Mouse (Mus musculus) gastrocnemius, postnatal 25 days (tissue): ENCODE results near the gene Umod. TPM values are rescaled to one million over a fixed set of nuclear protein-coding genes. Genes with fewer than 3 reads are reported as not detected.

Experiments
- DNase-seq: peaks from one replicate; pipeline ENCODE4 v3.0.0; 2022
- long read RNA-seq, 2 experiments: library from polyadenylated mRNA; stranded (forward); transcript quantifications; one replicate each; pipeline ENCODE4 v2.0.0; 2021
- total RNA-seq, 2 experiments: library from RNA; stranded (reverse); gene quantifications; 1 replicate in 1 of 2; 2 replicates in 1 of 2; pipeline ENCODE4 v1.2.3; 2021

The Umod gene
- not detected for total RNA-seq
- long read RNA-seq, experiment 1, result 0 reads
- long read RNA-seq, experiment 2, result 0 reads

- DNase-seq, result no peak
Measured at GRCm38 (mm10) chr7:119479256-119479655, at the start of gene Umod. TSS of gene Umod (minus strand) at chr7:119479282.

- no peak for DNase-seq
Measured at GRCm38 (mm10) chr7:119528617-119529016, 49.5 kb upstream of the Umod start.

GRCm38 (mm10) chr7:119527548-119527947 lies 48.5 kb upstream of the Umod start:
- no peak for DNase-seq

- no peak for DNase-seq
Measured at GRCm38 (mm10) chr7:119527135-119527534, 48.1 kb upstream of the Umod start.

DNA sequence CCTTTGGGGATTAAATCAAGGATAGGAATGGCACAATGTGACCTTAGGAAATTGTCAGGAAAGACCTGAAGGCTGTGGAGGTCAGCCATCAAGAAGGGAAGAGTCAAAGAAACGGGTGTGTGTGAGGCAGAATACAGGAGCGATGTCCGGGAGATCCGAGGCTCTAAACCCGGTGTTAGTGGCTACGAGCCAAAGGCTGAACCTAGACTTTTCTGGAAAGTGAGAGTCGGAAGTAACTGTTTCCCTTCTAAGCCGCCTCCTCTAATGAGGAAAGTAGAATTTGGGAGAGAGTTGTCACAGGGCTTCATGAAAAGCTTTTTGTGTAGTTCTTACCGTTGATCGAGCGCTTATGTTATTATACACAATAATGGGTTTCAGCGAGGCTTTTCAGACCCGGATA lies 47.4 kb upstream of the Umod start:
- no peak for DNase-seq

DNA sequence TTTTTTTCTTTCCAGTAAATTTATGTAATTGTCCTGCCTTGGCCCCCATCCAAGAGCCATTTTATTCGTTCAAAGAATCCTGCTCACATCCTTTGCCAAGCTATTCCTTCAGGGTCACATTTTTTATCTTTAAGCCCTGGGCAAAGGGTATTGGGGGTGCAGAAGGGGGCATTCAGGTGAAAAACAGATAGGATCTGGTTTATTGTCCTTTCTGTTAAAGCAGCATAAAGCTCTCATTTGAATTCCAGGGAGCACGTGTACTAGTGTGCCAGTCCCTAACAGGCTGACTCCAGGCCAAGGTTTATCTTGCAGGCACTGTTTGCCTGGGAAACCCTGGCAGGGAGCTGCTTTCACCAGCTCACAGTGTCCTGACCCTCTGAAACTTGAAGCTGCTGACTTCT lies 46.8 kb upstream of the Umod start:
- no peak for DNase-seq

DNA sequence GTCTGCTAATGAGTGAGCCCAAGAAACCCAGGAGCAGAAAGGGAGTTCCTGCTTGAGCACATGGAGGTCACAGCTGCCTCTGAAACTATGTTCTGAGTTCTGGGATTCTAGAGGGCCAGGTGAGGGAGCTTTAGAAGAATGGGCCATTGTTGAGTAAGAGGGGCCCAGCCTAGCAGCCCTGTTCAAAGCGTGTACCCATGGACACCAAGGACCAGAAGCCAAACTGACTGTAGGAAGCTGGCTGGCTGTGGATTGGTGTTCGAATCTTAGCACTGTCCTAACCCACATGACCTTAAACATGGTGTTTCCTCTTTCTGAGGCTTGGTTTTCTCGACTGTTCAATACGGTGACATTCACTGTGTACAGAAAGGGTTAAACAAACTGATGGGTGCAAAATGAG lies 44.3 kb upstream of the Umod start, which contains the start of gene Pdilt:
Pdilt (minus strand) TSS at position 101 of the 400 bp plus-strand sequence.
- no peak for DNase-seq

DNA sequence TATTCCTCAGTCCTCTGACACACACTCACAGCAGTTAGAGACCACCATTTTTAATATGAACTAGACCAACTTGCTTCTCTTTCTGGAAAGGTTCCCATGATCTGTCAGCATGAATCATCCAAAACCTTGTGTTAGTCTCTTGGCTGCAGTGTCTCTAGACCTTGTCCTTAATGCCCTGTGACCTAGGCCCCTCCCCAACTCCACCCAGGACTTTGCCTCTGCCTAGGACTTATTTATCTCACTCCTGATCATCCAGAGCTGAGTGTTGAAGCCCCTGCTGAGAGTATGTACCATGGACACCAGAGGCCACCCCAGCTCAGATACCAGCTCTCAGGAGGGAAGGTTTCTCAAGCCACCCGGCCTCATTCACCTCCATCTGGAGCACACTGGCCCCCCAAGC lies 43.3 kb upstream of the Umod start:
- no peak for DNase-seq

DNA sequence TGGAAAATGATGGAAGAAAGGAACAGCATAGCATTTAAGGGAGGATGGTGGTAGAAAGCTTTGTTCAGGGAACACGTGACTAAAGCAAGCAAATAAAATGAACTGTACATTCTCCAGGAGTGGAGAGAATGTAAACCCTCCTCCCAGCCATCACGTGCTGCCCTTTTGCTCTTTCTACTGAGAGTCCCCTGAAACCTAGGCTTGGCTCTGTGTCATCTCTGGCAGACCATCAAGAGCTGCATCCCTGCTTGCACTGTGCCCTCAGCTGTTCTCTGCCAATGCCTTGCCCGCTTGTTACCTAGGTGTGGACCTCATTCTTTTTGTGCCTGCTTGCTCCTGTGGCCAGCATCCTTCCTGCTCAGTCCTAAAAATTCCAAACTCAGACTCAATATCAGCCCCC lies 42.7 kb upstream of the Umod start:
- DNase-seq, result no peak

- DNase-seq, result no peak
Measured at GRCm38 (mm10) chr7:119519654-119520053, 40.6 kb upstream of the Umod start.

DNA sequence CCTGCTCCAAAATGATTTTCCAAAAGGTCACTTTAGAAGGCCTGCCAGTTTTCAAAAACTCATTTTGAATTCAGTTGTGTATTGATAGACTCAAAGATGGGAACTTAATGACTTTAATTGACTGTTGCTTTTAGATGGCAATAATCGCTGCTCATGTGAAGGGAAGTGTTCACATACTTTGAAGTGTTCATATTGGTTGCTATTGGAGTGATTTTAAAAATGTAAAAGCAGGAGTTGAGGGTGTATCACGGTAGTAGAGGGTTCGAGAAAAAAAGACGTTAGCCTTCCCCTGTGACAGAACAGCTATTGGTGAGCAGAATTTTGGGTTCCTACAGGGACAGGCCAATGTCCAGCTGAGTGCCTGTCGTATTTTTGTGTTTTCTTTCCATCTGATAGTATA lies 40.1 kb upstream of the Umod start, which contains the start of gene Acsm5:
Acsm5 (plus strand) TSS at position 301 of the 400 bp plus-strand sequence.
- DNase-seq, result no peak

GRCm38 (mm10) chr7:119516272-119516558 lies 37.1 kb upstream of the Umod start:
- DNase-seq, result no peak

DNA sequence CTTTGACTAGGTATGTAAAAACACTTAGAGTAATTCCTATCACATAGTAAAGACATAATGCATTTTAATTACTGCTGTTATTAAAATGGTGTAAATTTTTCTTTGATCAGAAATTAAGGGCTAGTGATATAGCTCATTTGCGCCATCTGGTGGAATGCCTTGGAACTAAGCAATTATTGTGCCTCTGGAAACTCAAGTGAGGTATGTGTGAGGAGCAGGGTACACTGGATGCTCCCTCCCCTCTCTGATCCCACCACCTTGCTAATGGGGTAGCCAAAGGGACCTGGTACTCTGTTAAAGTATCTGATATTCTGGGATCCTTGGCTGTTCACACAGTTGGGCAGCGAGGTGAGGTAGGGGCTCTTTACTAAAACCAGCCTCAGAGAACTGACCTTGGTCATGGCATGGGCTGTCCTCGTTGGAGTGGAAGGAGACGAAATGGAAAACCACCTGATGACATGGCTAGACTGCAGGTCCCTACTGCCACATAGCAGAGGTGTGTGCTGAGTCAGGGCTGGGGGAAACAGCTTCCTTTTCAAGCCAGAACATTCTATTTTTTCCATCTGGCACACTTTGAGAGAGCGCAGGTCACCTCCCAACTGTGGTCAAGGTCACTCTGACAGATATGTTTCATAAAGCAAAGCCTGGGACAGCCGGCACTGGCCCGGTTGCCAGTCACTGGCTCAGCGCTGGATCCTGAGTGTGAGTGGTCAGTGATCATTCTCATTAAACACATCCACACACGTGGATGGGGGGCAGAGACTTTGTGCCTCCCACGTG lies 36.6 kb upstream of the Umod start:
- no peak for DNase-seq

- no peak for DNase-seq
Measured at GRCm38 (mm10) chr7:119513056-119513455, 34.0 kb upstream of the Umod start.

DNA sequence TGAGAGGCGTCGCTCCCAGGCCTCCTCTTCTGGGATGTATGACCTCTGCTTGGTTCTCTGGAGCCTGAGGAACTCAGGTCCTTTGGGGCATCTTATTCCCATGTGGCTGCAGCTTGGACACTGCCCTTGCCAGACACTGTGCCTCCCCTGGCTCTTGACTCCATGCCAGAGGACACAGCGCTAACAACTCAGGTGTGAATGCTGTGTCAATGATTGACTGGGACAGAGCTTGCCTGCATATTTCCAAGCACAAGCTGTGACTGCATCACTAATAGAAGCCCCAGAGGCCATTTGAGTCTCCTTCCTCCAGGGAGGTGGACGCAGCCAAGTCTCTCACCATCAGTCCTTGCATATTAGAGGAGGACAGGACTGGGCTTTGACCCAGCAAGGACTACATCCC lies 32.1 kb upstream of the Umod start:
- no peak for DNase-seq

DNA sequence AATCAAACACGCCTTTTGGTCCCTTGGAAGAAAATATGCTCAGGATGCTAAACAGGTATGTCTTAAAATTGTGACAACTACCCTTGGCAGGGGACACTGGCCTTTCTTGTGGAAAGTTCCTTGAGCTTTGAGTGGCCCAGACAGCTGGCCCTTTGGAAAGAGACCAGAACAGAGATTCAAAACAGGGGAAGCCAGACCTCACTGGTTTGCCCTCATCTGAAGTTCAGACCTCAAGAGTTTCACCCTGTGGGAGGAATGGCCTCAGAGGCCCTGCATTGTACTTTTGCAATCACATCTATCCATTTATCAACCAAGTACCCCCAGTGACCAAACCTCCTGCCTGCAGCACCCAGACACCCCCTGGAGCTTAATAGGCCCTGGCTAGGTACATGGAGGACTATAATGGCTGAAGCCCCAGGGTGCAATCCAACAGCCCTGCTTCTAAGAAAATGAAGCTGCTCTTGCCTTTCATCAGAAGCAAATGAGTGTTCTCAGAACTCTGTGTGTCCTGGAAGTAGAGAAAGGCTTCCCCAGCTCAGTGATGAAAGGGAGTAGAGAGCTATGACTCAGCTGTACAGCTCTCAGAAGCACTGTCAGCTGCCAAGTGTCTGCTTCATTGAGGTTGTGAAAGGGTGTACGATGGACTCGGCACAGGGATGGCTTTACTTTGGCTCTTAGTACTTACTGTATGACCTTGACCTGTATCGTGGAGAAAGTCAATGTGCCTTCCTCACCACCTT lies 11.1 kb upstream of the Umod start:
- DNase-seq, result no peak

- no peak for DNase-seq
Measured at GRCm38 (mm10) chr7:119486683-119487082, 7.6 kb upstream of the Umod start.

- DNase-seq, result no peak
Measured at GRCm38 (mm10) chr7:119484154-119484553, 5.1 kb upstream of the Umod start.

- DNase-seq, result no peak
Measured at GRCm38 (mm10) chr7:119476500-119477389, 2.3 kb downstream of the Umod start.

- DNase-seq, result no peak
Measured at GRCm38 (mm10) chr7:119459185-119459584, 19.9 kb downstream of the Umod start, which contains the start of gene Gp2. TSS of gene Gp2 (minus strand) at chr7:119459285.

- DNase-seq, result no peak
Measured at GRCm38 (mm10) chr7:119454192-119454591, 24.9 kb downstream of the Umod start.

DNA sequence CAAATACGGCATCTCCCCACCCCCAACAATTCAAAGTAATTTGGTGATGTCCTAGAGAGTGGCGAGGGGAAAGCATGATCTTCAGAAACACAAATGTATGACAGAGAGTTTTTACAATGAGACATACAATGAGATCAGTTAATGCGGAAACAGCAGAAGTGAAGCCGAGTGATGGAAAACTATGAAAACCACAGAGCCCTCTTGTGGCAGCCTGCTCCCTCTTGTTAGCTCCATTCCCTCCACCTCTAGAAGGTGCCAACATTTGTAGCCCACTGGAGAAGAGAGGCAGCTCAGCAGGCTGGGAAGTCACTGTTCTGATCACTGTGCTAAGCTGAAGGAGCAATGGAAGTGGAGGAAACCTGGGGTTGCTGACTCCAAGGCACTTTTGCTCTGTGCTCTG lies 35.2 kb downstream of the Umod start:
- no peak for DNase-seq

- no peak for DNase-seq
Measured at GRCm38 (mm10) chr7:119441938-119442337, 37.1 kb downstream of the Umod start.
